Mouse (Mus musculus): Measurements from ENCODE around the gene Flad1.

Flad1 gene

GRCm38 (mm10) chr3:89382950-89383349, 28.7 kb downstream of the Flad1 start:
- DNase-seq (ENCODE audit: low spot score in 2 of 2): no peak

DNA sequence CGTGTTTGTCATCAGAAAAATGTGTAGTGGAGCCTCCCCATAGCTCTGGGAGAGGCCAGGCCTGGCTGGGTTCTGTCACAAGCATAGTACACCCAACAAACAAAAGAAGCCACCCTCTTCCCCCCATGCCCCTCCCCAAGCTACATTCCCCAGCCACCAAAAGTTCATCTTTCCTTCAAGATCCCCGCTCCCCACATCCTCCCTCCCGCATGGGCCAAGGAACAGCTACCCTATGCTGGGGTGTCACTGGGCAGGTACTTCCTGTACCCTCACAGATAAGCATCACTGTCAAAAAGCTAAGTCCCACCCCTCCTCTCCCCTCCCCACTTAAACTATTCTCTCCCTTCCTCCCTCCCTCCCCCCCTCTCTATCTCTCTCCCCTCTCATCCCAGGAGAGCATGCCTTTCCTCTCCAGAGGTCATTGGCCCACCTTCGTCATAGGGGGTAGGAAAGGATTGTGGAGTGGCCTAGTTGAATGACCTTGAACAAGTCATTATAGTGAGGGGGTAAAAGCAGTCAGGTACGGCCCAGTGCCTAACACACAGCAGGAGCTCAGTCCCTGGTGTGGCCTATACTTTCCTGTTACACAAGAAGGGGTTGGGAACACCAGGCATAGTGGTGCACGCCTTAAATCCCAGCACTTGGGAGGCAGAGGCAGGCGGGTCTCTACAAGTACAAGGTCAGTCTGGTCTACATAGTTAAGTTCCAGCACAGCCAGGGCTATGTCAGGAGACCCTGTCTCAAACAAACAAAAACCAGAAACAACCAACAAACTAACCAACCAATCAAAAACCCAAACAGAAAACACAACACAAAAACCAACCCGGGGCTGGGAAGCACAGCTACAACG, 29.4 kb downstream of the Flad1 start:
- DNase-seq (ENCODE audit: low spot score in 2 of 2): no peak

DNA sequence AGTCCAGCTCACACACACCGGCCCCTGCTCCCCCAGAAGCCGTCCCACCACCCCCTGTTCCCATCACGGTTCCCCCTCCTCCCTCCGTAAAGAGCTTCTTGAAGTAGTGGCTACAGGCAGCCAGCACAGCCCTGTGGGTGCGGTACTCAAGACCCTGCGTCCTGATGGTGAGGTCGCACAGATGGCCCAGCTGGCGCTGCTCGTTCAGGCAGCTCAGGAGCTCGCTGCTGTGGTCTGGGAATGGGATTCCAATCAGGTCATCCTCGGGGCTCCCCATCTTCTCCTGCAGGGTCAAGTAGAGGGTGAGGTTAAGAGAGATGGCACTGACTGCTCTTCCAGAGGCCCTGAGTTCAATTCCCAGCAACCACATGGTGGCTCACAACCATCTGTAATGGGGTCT, 30.4 kb downstream of the Flad1 start:
- DNase-seq (ENCODE audit: low spot score in 2 of 2): no peak

GRCm38 (mm10) chr3:89380711-89381110, 31.0 kb downstream of the Flad1 start:
- no peak for DNase-seq (ENCODE audit: low spot score in 2 of 2)

DNA sequence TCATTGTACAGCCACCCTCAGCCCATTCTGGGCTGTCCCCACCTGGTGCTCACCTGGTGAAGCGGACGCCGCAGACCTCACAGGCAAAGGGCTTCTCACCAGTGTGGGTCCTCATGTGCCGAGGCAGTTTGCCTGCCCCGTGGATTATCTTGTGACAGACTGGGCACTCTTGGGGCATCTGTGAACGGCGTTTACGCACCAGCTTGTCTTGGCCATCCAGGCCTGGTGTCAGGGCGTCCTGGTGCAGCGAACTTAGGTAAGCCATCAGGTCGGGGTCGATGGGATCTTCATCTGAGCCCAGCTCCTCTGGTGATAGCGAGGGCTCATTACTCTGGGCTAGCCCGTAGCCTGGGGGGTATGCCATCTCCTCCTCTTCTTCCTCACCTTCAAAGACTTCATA, 31.4 kb downstream of the Flad1 start:
- DNase-seq (ENCODE audit: low spot score in 2 of 2): no peak

- DNase-seq (ENCODE audit: low spot score in 2 of 2): no peak
Observed at GRCm38 (mm10) chr3:89379388-89380131, 32.1 kb downstream of the Flad1 start.

DNA sequence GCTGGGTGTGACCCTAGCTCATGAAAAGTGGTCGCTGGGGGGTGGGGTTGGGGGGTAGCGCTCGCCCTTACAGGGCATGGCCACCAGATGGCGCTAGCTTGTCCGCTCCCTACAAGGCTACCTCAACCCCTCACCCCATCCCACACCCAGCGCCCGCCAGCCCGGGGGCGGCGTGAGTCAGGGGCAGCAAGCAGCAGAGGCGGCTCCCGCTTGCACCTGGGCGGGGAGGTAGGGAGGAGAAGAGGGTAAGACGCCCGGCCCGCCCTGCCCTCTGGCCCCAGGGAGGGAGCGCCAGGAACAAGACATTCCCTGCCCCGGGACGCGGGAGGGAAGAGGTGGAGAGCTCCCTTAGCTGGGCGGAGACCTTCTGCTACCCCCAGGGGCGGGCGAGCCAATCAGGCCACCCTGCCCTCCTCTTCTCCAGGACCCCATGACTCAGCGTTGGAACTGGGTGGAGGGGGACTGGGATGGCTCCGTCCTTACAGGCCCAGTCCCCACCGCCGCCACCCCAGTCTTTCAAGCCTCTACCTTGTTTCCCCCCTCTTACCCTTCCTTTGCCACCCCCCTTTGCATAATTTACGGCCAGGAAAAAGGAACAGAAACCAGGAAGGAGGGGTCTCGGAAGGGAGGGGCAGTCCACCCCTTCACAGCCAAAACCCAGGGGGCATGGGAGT, 33.1 kb downstream of the Flad1 start:
- DNase-seq (ENCODE audit: low spot score in 2 of 2): peak; percentile 60 to 86

DNA sequence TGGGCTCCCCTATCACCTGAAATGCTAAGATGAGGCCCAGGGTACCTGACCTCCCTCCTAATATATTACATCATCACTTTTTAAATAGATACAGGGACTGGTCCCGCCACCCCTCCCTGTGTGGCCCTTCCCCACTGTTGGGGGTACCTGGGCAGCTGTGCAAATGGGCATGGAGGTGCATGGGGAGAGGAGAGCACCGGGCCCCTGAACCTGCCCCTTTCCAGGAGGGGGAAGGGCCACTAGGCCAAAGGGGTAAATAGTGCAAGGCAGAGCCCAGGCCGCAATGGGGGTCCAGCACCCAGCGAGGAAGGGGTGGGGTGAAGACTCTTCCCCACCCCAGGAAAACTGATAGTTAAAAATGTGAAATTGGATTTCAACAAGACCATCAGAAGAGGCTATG, 33.8 kb downstream of the Flad1 start:
- DNase-seq (ENCODE audit: low spot score in 2 of 2): no peak

GRCm38 (mm10) chr3:89373581-89374231, 38.0 kb downstream of the Flad1 start:
- no peak for DNase-seq (ENCODE audit: low spot score in 2 of 2)

GRCm38 (mm10) chr3:89367338-89367737, 44.3 kb downstream of the Flad1 start:
- DNase-seq (ENCODE audit: low spot score in 2 of 2): no peak

- no peak for DNase-seq (ENCODE audit: low spot score in 2 of 2)
Observed at GRCm38 (mm10) chr3:89365486-89366414, 45.9 kb downstream of the Flad1 start.

GRCm38 (mm10) chr3:89365153-89365485, 46.6 kb downstream of the Flad1 start, which contains the start of gene Dcst1:
Dcst1 (minus strand) TSS chr3:89365253.
- no peak for DNase-seq (ENCODE audit: low spot score in 2 of 2)

DNA sequence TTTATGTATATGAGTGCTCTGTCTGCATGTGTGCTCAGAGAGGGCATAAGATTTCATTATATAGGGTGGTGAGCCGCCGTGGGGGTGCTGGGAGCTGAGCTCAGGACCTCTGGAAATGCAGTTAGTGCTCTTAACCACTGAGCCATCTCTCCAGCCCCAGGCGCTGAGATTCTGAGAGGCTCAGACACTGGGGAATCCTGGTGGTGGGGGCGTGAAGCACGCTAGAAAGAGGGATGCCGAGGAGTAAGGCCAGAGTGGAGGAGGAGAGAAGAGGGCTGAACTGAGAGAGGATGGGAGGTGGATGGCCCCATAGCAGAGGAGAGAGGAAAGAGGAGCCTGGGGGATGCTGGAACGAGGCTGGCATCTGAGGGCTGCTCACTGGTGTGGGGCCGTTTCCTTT, 47.0 kb downstream of the Flad1 start:
- no peak for DNase-seq (ENCODE audit: low spot score in 2 of 2)

DNA sequence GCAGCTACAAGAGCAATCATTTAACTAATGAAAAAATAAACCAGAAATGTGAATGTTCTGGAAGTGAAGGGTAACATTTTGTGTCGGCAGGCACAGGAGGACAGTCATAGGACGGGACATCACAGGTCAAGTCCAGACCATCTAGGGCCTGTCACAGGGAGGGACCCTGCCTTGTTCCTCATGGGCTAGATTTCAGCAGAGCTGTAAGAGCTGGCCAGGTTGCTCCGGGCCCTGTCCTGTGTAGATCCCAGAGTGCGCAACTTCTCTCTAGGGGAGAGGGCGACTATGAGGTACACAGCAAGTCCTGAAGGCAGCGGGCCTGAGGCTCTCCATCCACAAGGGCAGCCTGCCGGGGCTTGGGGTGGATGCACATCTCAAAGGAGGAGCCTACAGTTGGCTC, 50.0 kb downstream of the Flad1 start, which contains the start of gene Dcst2:
TSS of gene Dcst2 (plus strand) at position 301 of the 400 bp plus-strand sequence.
- no peak for DNase-seq (ENCODE audit: low spot score in 2 of 2)

DNA sequence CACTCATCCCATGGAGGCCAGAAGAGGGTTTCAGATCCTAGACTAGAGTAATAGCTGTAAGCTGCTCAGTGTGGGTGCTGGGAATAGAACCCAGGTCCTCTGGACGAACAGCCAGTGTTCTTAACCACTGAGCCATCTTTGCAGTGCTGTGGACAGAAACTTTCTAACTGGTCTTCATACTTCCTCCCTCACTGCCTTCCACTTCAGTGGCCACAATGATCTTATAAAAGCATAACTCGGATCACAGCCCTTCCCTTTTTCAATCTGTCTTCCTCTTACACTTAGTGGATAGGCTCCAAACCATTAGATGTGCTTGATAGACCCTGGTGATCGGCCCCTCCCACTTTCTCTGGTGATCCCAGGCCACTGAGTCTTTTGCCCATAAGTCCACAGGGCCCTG, 51.4 kb downstream of the Flad1 start:
- DNase-seq (ENCODE audit: low spot score in 2 of 2): no peak

GRCm38 (mm10) chr3:89359630-89360029, 52.0 kb downstream of the Flad1 start:
- no peak for DNase-seq (ENCODE audit: low spot score in 2 of 2)

- DNase-seq (ENCODE audit: low spot score in 2 of 2): no peak
Observed at GRCm38 (mm10) chr3:89356029-89356428, 55.6 kb downstream of the Flad1 start.

- DNase-seq (ENCODE audit: low spot score in 2 of 2): no peak
Observed at GRCm38 (mm10) chr3:89355512-89355902, 56.2 kb downstream of the Flad1 start.

DNA sequence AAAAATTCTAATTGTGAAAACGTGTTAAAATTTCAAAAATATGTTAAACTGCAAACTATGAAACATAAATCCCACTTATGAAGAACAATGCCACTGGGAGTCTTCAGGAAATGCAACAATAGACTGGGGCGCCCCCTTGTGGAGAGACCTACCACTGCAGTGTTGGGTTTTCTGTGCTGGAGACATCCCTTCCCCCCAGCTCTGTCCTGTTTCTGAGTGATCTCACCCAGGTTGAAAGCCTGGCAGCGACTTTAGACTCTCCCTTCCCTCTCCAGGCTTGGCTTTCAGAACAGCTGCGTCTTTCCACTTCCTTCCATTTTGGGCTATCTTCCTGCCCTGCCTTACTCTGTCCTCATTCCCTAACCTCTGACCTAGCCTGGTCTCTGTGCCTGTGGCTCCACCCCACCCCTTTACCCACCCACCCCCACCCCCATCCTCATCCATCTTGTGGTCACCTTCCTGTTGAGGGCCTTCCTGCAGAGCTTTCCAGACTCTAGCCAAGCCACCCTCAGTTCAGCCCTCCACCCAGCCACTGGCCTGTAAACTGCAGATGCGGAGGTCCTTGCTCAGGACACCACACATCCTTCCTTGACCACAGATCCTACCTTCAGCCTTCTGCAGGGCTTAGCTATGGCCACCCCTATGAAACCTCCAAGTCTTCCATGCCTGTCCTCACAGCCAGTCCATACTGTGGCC, 56.7 kb downstream of the Flad1 start:
- DNase-seq (ENCODE audit: low spot score in 2 of 2): peak; percentile 72 to 91

DNA sequence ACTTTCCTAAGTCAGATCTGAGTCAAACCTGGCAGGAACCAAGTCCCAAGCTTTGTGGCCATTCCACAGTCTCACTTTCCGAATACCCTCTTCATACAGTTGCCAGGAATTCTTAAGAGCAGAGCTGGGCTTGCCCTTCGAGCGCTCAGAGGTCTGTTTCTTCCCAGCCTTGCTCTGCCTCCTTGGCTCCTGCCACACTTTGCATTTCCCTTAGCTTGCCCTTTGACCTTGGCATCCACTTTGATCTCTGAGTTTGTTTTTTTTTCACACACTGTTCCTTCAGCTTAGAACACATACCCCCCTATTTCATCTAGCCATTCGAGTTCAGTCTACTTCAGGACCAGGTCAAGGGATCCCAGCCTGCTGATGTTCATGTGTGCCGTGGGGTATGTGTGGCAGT, 60.4 kb downstream of the Flad1 start:
- DNase-seq (ENCODE audit: low spot score in 2 of 2): no peak

Data from spleen, postnatal 4 days (tissue).